Mouse (Mus musculus) G1E (cell line): ENCODE results near the gene Cnr2. TPM values are rescaled to one million over a fixed set of nuclear protein-coding genes. Genes with fewer than 3 reads are reported as not detected.

Experiments
- ATAC-seq: 2 replicates; pipeline ENCODE4 v1.8.0; 2016; ENCODE audit warnings: mild to moderate bottlenecking; ENCODE audit not compliant: insufficient number of reproducible peaks, poor library complexity, low FRiP score, severe bottlenecking; ENCODE audit errors: extremely low read depth
- DNase-seq: peaks from one replicate; pipeline ENCODE4 v3.0.0; 2012; ENCODE audit warnings: low spot score
- H3K27me3 ChIP-seq: 2 replicates; pipeline ENCODE4 v1.6.1; 2012; ENCODE audit warnings: mild to moderate bottlenecking, low read length, inconsistent platforms; ENCODE audit not compliant: insufficient read depth
- H3K36me3 ChIP-seq: replicated peaks from 2 replicates; pipeline ENCODE3; 2012; ENCODE audit warnings: mild to moderate bottlenecking, inconsistent platforms
- H3K4me1 ChIP-seq: 2 replicates; pipeline ENCODE4 v1.6.1; 2012; ENCODE audit warnings: low read depth, low read length, inconsistent platforms, mixed read lengths; ENCODE audit not compliant: insufficient read depth
- H3K4me3 ChIP-seq: 2 replicates; pipeline ENCODE4 v1.5.1; 2012; ENCODE audit warnings: low read depth, mild to moderate bottlenecking, inconsistent platforms, low read length, moderate library complexity, mixed read lengths
- H3K9me3 ChIP-seq: replicated peaks from 2 replicates; pipeline ENCODE4 v1.6.1; 2012; ENCODE audit warnings: inconsistent platforms
- CTCF ChIP-seq: IDR thresholded peaks from 2 replicates; pipeline ENCODE4 v1.5.1; 2012; ENCODE audit warnings: low read depth, low read length, inconsistent platforms, mixed read lengths
- GATA1 ChIP-seq: IDR thresholded peaks from 2 replicates; pipeline ENCODE4 v1.6.1; 2012; ENCODE audit warnings: borderline replicate concordance, low read length, inconsistent platforms, mixed read lengths
- GATA2 ChIP-seq: IDR thresholded peaks from 2 replicates; pipeline ENCODE4 v1.6.1; 2012; ENCODE audit warnings: low read depth, low read length, inconsistent platforms, borderline replicate concordance
- POLR2AphosphoS5 ChIP-seq: IDR thresholded peaks from 2 replicates; pipeline ENCODE4 v1.6.1; 2012; ENCODE audit warnings: low read depth, low read length, inconsistent platforms; ENCODE audit not compliant: insufficient replicate concordance
- TAL1 ChIP-seq: conservative IDR thresholded peaks from 2 replicates; pipeline ENCODE4 v1.6.1; 2012; ENCODE audit warnings: low read depth, low read length, inconsistent platforms, mixed read lengths
- polyA plus RNA-seq: library from polyadenylated mRNA; stranded (reverse); fragments of >175 nt; gene quantifications from 2 replicates; pipeline ENCODE4 v1.2.3, GENCODE M21; 2012
- total RNA-seq, 2 experiments: library from RNA; stranded (forward) in 1 of 2; stranded (reverse) in 1 of 2; fragments of 200-1000 nt in 1 of 2; fragments of >200 nt in 1 of 2; fragmentation: Nextera tagmentation in 1 of 2; gene quantifications; 2 replicates each; pipeline ENCODE4 v1.2.3; 2014 to 2017

The Cnr2 gene
- total and polyA plus RNA-seq, 3 experiments = 5.1 to 28.2 (median 13.6) TPM

GRCm38 (mm10) chr4:135872589-135873391, 22.4 kb upstream of the Cnr2 start:
- no peak for DNase-seq
- Histone ChIP-seq H3K4me3 (peak overlapping the region; percentile 75), H3K9me3 (no peaks in the 10 kb centered on the region), H3K4me1 (peaks cover 59% of the 10 kb centered on the region), H3K36me3 (peaks cover 35% of the 10 kb centered on the region), H3K27me3 (no peaks in the 10 kb centered on the region)
- TF ChIP-seq CTCF = no peak
- TF ChIP-seq POLR2AphosphoS5 = no peak
- TF ChIP-seq TAL1 = no peak
- TF ChIP-seq GATA2 = no peak
- no peak for TF ChIP-seq GATA1
- no peak for ATAC-seq

- H3K4me1 ChIP-seq = peaks cover 58% of the 10 kb centered on the region
- H3K27me3 ChIP-seq = no peaks in the 10 kb centered on the region
- H3K9me3 ChIP-seq = no peaks in the 10 kb centered on the region
- DNase-seq = peak; percentile 96
- peaks cover 35% of the 10 kb centered on the region for H3K36me3 ChIP-seq
- H3K4me3 ChIP-seq = peak within 1 kb of the TSS; percentile 75
- TF ChIP-seq TAL1 (no peak), GATA2 (no peak), GATA1 (no peak), POLR2AphosphoS5 (no peak), CTCF (no peak)
- peak; percentile 67 for ATAC-seq
Measured at GRCm38 (mm10) chr4:135873526-135874202, 21.5 kb upstream of the Cnr2 start, which contains the start of gene Pnrc2. Pnrc2 (minus strand) TSS chr4:135873850.

- ATAC-seq (no peak), DNase-seq (no peak)
- H3K36me3 ChIP-seq = peaks cover 29% of the 10 kb centered on the region
- no peaks in the 10 kb centered on the region for H3K9me3 ChIP-seq
- H3K4me3 ChIP-seq = no peak overlapping the region; the same call in 1 of the 2 replicates
- peaks cover 1% of the 10 kb centered on the region; the same call in 1 of the 2 replicates for H3K27me3 ChIP-seq
- no peak; the same call in 1 of the 2 replicates for TF ChIP-seq POLR2AphosphoS5
- no peak for TF ChIP-seq GATA2
- no peak for TF ChIP-seq CTCF
- TF ChIP-seq TAL1 = no peak
- no peak for TF ChIP-seq GATA1
- H3K4me1 ChIP-seq = peaks cover 52% of the 10 kb centered on the region
Measured at GRCm38 (mm10) chr4:135874564-135875535, 20.3 kb upstream of the Cnr2 start.

DNA sequence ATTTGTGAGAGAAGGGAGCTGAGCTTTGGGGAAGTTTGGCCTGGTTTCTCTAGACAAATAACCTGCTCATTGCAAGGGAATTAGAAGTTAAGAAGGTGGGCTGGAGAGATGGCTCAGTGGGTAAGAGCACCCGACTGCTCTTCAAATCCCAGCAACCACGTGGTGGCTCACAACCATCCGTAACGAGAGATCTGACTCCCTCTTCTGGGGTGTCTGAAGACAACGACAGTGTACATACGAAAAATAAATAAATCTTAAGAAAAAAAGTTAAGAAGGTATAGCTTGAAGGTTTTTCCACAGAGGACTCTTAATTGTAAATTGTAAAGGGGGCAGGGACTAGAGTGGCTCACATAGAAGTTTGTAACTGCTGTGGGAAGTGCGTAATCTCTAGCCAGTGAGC, 19.6 kb upstream of the Cnr2 start:
- Histone ChIP-seq H3K4me1 (peaks cover 53% of the 10 kb centered on the region), H3K4me3 (peak overlapping the region; percentile 65; the same call in 1 of the 2 replicates), H3K36me3 (peaks cover 26% of the 10 kb centered on the region), H3K27me3 (peaks cover 6% of the 10 kb centered on the region), H3K9me3 (no peaks in the 10 kb centered on the region)
- DNase-seq (no peak), ATAC-seq (no peak)
- no peak for TF ChIP-seq TAL1
- no peak for TF ChIP-seq GATA1
- TF ChIP-seq CTCF = no peak

- DNase-seq = peak; percentile 52
- peaks cover 7% of the 10 kb centered on the region for H3K27me3 ChIP-seq
- peak overlapping the region; percentile 65; the same call in 1 of the 2 replicates for H3K4me3 ChIP-seq
- peaks cover 49% of the 10 kb centered on the region for H3K4me1 ChIP-seq
- no peak; the same call in 1 of the 2 replicates for TF ChIP-seq POLR2AphosphoS5
- no peak for TF ChIP-seq TAL1
- no peak for TF ChIP-seq GATA1
- peak; percentile 36 for ATAC-seq
- H3K36me3 ChIP-seq = peaks cover 24% of the 10 kb centered on the region
- H3K9me3 ChIP-seq = no peaks in the 10 kb centered on the region
Measured at GRCm38 (mm10) chr4:135875991-135876582, 19.1 kb upstream of the Cnr2 start.
